Mouse (Mus musculus): ENCODE measurements around the gene Uaca. TPM values are rescaled to one million over a fixed set of nuclear protein-coding genes. Genes with fewer than 3 reads are reported as not detected.

Gene Uaca
- polyA plus RNA-seq, 1 experiment from 2014 or later: 58.8 TPM

- Histone ChIP-seq H3K9me3 (no peaks in the 10 kb centered on the region), H3K4me3 (replicated peaks) (no peak overlapping the region), H3K36me3 (no peaks in the 10 kb centered on the region), H3K27ac (no peak overlapping the region), H3K27me3 (replicated peaks) (no peaks in the 10 kb centered on the region), H3K4me1 (replicated peaks) (0 out of 2 replicates have a peak, but pooled peaks cover 4% of the 10 kb centered on the region), H3K4me2 (replicated peaks) (no peak overlapping the region), H3K9ac (no peak overlapping the region)
- peak; percentile 78 for ATAC-seq
- 62% methylated on average over 4 of the region's 4 CpGs for WGBS
Observed at GRCm38 (mm10) chr9:60929290-60929983, 135.1 kb downstream of the Uaca start.

Other genes with a start within 250 kb of the Uaca start
- gene Lrrc49, start 106.4 kb upstream of the Uaca start, polyA plus RNA-seq (2015; fragmentation: Nextera tagmentation; extraction: Ambion mirVana): 11.6 and 14.7 TPM in 2 replicates
- 1.6 and 1.8 TPM in 2 replicates for gene Larp6, start 81.6 kb upstream of the Uaca start, polyA plus RNA-seq (2015; fragmentation: Nextera tagmentation; extraction: Ambion mirVana)

All from intestine, embryonic 15.5 days (tissue).